Mouse (Mus musculus): Measurements from ENCODE around the gene Mvb12a. TPM values are rescaled to one million over a fixed set of nuclear protein-coding genes. Genes with fewer than 3 reads are reported as not detected.
A peak's percentile ranks its signal among the peaks of the same experiment; 100 is the strongest.

The Mvb12a gene
- polyA plus RNA-seq, 1 experiment from 2014 or later: 56.9 TPM

DNA sequence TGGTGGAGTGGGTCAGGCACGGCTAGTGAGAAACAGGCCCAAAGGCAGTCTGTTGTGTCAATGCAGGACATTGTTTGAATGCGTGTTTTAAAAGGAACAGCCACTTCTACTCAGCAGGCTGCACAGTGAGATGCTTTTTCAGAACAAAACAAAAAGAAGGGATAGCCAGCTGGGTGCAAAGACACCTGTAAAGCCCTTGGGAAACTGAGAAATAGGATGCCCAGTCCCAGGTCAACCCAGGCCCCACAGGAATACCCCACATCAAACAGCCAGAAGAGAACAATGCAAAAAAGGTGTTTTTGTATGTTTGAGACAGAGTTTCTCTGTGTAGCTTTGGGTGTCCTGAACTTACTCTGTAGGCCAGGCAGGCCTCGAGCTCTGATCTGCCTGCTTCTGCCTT, 46.0 kb downstream of the Mvb12a start:
- no peak overlapping the region for H3K27ac ChIP-seq (replicated peaks)
- peaks cover 31% of the 10 kb centered on the region; the same call in 1 of the 2 replicates for H3K36me3 ChIP-seq
- ATAC-seq (replicated peaks): no peak
- H3K9me3 ChIP-seq: no peaks in the 10 kb centered on the region
- H3K4me1 ChIP-seq: peaks cover 23% of the 10 kb centered on the region
- H3K27me3 ChIP-seq: no peaks in the 10 kb centered on the region
- no peak overlapping the region for H3K4me2 ChIP-seq (replicated peaks)
- H3K4me3 ChIP-seq: no peak overlapping the region
- 73% methylated on average over 3 of the region's 3 CpGs for WGBS
- H3K9ac ChIP-seq (replicated peaks): no peak overlapping the region

DNA sequence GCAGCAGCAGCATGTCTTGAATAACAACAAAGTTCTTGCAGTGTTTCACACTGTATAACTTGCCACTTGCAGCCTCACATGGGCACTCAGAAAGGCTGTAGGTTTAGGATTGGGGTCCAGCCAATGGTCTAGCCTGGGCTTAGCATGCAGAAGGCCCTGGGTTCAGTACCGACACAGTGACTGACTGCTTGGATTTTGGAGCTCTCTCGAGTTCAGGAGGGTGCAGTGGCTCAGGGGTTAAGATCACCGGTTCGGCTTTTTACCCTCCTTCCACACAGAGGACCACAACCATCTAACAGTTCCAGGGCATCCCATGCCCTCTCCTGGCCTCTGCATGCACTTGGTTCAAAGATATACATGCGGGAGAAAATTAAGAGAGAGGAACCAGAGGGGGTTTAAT, 48.3 kb downstream of the Mvb12a start:
- no peaks in the 10 kb centered on the region for H3K9me3 ChIP-seq
- H3K27me3 ChIP-seq: no peaks in the 10 kb centered on the region
- H3K27ac ChIP-seq (replicated peaks): peak overlapping the region; percentile 97; the same call in 1 of the 2 replicates
- ATAC-seq (replicated peaks): no peak
- peak overlapping the region; percentile 96 for H3K9ac ChIP-seq (replicated peaks)
- H3K4me2 ChIP-seq (replicated peaks): peak overlapping the region; percentile 89
- H3K36me3 ChIP-seq: peaks cover 11% of the 10 kb centered on the region; the same call in 1 of the 2 replicates
- 34% methylated on average over 5 of the region's 5 CpGs for WGBS
- peaks cover 28% of the 10 kb centered on the region for H3K4me1 ChIP-seq
- H3K4me3 ChIP-seq: peak overlapping the region; percentile 87

DNA sequence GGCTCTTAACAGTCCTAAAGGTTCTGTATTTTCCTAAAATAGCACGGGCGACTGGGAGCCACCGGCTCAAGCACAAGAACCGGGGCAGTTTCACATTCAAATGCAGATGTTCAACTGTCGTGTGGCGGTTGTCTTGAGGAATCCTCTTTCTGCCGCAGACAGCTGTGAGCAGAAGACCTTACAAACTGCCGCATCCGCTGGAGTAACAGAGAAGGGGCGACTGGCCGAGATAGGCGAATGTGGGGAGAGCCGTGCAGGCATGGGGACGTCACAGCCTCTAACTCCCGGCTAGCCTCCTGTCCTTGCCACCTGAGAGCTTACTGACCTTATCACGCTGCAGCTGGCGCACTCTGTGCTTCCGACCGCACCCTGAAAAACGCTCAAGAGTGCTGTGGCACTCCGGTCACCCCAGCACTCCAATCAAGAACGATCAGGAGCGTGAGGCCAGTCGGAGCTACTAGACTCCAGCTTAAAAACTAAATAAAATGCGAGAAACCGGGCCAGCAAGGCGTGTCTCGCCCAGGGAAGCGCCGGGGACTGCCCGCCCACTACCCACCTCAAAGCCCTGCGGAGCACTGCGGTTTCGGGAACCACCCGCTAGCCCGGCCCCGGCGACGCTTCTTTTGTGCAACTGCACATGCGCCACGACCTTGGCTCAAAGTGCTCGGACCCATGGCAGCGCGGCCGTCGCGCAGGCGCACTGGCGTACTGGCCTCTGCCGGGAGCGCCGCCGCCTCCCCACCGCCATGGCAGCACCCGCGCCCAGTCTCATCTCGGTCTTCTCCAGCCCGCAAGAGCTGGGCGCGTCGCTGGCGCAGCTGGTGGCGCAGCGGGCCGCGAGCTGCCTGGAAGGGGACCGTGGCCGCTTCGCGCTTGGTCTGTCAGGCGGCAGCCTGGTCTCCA, 49.0 kb downstream of the Mvb12a start, which contains the start of gene Pgls:
Gene Pgls (plus strand): TSS at position 706 of the 903 bp plus-strand sequence.
- Histone ChIP-seq H3K9me3 (no peaks in the 10 kb centered on the region), H3K27ac (replicated peaks) (peak within 1 kb of the TSS; percentile 97), H3K27me3 (no peaks in the 10 kb centered on the region), H3K4me2 (replicated peaks) (peak within 1 kb of the TSS; percentile 89), H3K36me3 (peaks cover 6% of the 10 kb centered on the region; the same call in 1 of the 2 replicates), H3K4me1 (peaks cover 29% of the 10 kb centered on the region), H3K4me3 (peak within 1 kb of the TSS; percentile 87), H3K9ac (replicated peaks) (peak within 1 kb of the TSS; percentile 96)
- WGBS: under 1% methylated on average over 70 of the region's 71 CpGs
- peak; percentile 88 for ATAC-seq (replicated peaks)

DNA sequence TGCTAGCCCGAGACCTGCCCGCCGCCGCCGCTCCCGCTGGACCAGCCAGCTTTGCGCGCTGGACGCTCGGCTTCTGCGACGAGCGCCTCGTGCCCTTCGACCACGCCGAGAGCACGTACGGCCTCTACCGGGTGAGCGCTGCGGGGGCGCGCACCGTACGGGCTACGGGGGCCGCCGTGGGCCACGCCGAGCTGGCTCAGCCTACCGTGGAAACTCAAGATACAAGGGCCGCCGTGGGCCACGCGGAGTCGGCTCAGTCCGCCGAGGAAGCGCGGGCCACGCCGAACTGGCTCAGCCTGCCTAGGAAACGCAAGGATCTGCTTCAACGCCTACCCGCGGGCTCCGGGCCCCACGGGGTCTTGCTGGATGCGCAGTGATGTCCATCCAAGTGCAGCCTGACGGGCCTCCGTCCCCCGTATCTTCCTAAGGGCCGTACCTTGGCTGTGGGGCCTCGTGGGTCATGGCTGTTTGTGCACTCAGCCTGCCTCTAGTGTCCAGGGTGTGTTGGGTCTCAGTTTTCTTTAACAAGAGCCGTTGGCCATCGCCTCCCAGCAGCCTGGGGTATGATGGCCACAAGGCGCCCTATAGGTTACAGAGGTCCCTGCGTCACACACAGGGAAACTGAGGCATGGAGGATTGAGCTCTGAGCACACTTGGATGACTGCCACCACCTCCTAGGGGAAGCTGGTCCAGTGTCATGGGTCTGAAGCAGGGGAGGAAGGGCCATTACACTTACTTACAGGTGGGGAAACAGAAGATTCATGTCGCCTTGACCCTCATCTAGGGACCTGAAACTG, 49.9 kb downstream of the Mvb12a start:
- Histone ChIP-seq H3K27ac (replicated peaks) (peak overlapping the region; percentile 97), H3K36me3 (no peaks in the 10 kb centered on the region), H3K4me3 (peak overlapping the region; percentile 87), H3K27me3 (no peaks in the 10 kb centered on the region), H3K9me3 (no peaks in the 10 kb centered on the region), H3K4me1 (peaks cover 29% of the 10 kb centered on the region), H3K4me2 (replicated peaks) (peak overlapping the region; percentile 89), H3K9ac (replicated peaks) (peak overlapping the region; percentile 96)
- ATAC-seq (replicated peaks): peak; percentile 68
- 5% methylated on average over 60 of the region's 60 CpGs for WGBS

DNA sequence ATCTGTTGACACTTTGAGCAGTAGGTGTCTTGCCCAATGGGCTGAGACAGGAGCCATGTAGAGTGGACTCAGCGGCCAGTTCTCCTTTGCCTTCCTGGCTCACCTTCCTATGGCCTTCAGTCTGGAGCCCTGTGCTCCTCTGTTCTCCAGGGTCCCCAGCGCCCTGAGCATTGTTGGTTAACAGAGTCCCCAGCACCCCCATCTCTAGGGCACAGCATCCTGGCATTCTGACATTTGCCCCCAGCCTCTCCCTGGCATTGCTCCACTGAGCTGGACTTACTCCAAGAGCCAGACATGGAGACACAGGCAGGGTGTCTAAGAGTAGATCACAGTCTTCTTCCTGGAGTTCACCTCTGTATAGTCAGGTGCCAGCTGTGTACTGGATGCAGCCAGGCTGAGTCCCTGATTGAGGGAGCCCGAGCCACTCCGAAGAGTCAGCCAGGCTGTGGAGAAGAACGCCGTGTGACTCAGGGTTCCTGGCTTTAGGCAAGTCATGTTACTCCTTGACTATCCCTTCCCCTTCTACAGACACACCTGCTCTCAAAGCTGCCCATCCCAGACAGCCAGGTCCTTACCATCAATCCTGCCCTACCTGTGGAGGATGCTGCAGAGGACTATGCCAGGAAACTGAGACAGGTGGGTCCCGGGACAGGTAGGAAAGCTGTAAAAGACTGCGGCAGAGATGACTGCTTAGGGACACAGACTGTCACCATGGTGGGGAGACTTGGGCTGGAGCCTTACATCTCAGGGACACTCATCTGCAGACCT, 51.0 kb downstream of the Mvb12a start:
- no peak for ATAC-seq (replicated peaks)
- Histone ChIP-seq H3K4me1 (peaks cover 29% of the 10 kb centered on the region), H3K4me2 (replicated peaks) (no peak overlapping the region), H3K9me3 (no peaks in the 10 kb centered on the region), H3K4me3 (no peak overlapping the region), H3K9ac (replicated peaks) (no peak overlapping the region), H3K27me3 (no peaks in the 10 kb centered on the region), H3K36me3 (no peaks in the 10 kb centered on the region), H3K27ac (replicated peaks) (no peak overlapping the region)
- WGBS: 94% methylated on average over 8 of the region's 8 CpGs

DNA sequence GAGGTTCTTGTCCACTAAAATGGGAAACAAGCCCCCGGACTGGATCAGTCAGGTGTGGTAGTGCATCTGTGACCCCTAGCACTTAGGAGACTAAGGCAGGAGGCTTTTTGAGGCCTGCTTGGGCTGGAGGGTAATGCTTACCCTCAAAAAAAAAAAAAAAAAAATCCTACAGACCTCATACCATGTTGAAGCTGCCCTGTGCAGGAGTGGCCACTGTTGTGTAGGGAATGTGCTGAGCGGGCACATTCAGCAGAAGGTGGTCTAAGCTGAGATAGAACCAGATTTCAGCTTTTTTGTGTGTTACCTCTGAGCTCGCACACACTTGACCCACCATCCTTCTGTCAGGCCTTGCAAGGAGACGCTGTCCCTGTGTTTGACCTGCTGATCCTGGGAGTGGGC, 51.6 kb downstream of the Mvb12a start:
- H3K4me3 ChIP-seq: no peak overlapping the region
- no peaks in the 10 kb centered on the region for H3K27me3 ChIP-seq
- no peak overlapping the region for H3K9ac ChIP-seq (replicated peaks)
- no peaks in the 10 kb centered on the region for H3K9me3 ChIP-seq
- no peaks in the 10 kb centered on the region for H3K36me3 ChIP-seq
- WGBS: 94% methylated on average over 4 of the region's 4 CpGs
- H3K4me2 ChIP-seq (replicated peaks): no peak overlapping the region
- ATAC-seq (replicated peaks): no peak
- no peak overlapping the region for H3K27ac ChIP-seq (replicated peaks)
- H3K4me1 ChIP-seq: peaks cover 29% of the 10 kb centered on the region

DNA sequence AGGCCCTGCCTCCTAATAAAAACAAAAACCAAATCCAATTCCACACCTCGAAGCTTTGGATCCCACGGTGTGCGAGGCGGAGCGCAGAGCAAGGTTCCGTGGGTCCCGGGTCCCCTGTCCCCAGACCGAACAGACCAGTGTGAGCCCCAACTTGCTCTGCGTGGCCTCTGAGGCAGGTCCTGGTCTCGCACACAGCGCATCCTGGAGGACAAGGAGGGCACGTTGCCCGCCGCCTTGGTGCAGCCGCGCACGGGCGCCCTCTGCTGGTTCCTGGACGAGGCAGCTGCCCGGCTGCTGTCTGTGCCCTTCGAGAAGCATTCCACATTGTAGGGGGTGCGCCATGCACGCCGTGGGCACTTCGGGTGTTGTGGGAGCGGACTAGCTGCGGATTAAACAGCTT, 53.1 kb downstream of the Mvb12a start:
- ATAC-seq (replicated peaks): peak; percentile 26
- WGBS: 6% methylated on average over 27 of the region's 27 CpGs
- Histone ChIP-seq H3K4me3 (peak overlapping the region; percentile 15), H3K9ac (replicated peaks) (0 out of 2 replicates have a peak overlapping the region, but pooled peaks have one; percentile 22), H3K36me3 (no peaks in the 10 kb centered on the region), H3K4me2 (replicated peaks) (peak overlapping the region; percentile 31), H3K27ac (replicated peaks) (no peak overlapping the region), H3K27me3 (peaks cover 6% of the 10 kb centered on the region; the same call in 1 of the 2 replicates), H3K9me3 (no peaks in the 10 kb centered on the region), H3K4me1 (peaks cover 27% of the 10 kb centered on the region)

DNA sequence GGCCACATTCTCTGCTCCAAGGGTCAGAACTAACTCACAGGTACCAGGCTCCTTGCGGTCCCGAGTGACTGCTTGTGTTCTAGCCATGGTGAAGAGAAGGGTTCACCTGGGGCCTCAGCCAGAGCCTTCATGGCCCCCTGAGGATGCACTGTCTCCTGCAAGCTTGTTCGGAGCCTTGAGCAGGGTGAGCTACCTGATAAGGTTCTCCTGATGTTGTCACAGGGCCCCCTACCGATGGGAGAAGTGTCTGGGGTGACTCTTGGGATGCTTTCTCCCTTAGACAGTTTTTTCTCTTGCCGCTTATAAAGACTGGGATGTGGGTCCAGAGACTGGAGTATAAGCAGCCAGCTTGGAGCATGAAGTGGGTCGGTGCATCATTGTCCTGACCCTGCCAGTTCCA, 53.7 kb downstream of the Mvb12a start:
- peaks cover 21% of the 10 kb centered on the region for H3K4me1 ChIP-seq
- 64% methylated on average over 6 of the region's 6 CpGs for WGBS
- no peak overlapping the region for H3K9ac ChIP-seq (replicated peaks)
- peaks cover 10% of the 10 kb centered on the region; the same call in 1 of the 2 replicates for H3K27me3 ChIP-seq
- no peak overlapping the region for H3K4me3 ChIP-seq
- no peak overlapping the region for H3K27ac ChIP-seq (replicated peaks)
- ATAC-seq (replicated peaks): no peak
- H3K4me2 ChIP-seq (replicated peaks): no peak overlapping the region
- no peaks in the 10 kb centered on the region for H3K9me3 ChIP-seq
- no peaks in the 10 kb centered on the region for H3K36me3 ChIP-seq

DNA sequence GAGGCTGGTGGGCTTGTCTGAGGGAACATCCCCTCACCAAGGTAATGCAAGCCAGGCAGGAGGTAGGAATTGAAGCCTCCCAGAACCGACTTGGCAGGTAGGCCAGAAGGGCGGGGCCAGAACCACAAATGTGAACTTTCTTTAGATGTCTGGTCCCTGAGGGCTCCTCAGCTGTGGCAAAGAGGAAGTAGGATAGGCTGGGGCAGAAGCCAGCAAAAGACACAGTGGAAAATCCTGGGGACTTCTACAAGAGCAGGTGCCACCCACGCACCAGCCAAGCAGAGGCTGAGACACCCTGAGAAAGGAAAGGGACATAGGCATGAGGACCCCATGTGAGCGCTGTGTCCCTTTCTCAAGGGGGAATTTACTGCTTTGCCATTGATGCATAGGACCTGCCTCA, 54.1 kb downstream of the Mvb12a start:
- Histone ChIP-seq H3K36me3 (no peaks in the 10 kb centered on the region), H3K4me1 (peaks cover 19% of the 10 kb centered on the region), H3K27me3 (peaks cover 13% of the 10 kb centered on the region; the same call in 1 of the 2 replicates), H3K9ac (replicated peaks) (no peak overlapping the region), H3K27ac (replicated peaks) (no peak overlapping the region), H3K4me3 (no peak overlapping the region), H3K4me2 (replicated peaks) (no peak overlapping the region), H3K9me3 (no peaks in the 10 kb centered on the region)
- ATAC-seq (replicated peaks): no peak
- WGBS: 79% methylated on average over 4 of the region's 4 CpGs

DNA sequence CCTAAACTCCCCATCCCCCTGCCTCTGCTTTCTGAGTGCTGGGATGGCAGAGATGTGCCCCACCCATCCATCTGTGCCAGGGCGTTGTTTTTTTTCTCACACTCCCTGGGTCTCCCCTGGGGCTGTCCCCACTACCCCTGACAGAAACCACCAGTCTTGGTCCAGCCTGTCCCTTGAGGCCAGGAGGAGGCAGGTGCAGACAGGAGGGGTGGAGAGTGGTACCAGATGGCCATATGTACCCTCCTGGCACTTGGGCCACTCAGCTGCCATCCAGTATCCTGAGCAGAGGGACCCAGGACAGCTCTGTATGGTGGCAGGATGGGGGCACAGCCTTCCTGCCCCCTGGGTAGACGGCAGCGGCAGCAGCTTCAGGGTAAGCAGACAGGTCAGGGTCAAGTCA, 54.7 kb downstream of the Mvb12a start, which contains the start of gene Fam129c:
Gene Fam129c (plus strand): TSS at position 198 of the 400 bp plus-strand sequence.
- Histone ChIP-seq H3K36me3 (no peaks in the 10 kb centered on the region), H3K4me1 (peaks cover 25% of the 10 kb centered on the region), H3K4me2 (replicated peaks) (no peak within 1 kb of the TSS), H3K9me3 (no peaks in the 10 kb centered on the region), H3K27me3 (peaks cover 20% of the 10 kb centered on the region), H3K27ac (replicated peaks) (no peak within 1 kb of the TSS), H3K9ac (replicated peaks) (no peak within 1 kb of the TSS), H3K4me3 (no peak within 1 kb of the TSS)
- 88% methylated on average over 3 of the region's 3 CpGs for WGBS
- no peak for ATAC-seq (replicated peaks)

Measured in forebrain, embryonic 15.5 days (tissue).